Mouse (Mus musculus): ENCODE data around the gene Slain2.

Slain2 gene

DNA sequence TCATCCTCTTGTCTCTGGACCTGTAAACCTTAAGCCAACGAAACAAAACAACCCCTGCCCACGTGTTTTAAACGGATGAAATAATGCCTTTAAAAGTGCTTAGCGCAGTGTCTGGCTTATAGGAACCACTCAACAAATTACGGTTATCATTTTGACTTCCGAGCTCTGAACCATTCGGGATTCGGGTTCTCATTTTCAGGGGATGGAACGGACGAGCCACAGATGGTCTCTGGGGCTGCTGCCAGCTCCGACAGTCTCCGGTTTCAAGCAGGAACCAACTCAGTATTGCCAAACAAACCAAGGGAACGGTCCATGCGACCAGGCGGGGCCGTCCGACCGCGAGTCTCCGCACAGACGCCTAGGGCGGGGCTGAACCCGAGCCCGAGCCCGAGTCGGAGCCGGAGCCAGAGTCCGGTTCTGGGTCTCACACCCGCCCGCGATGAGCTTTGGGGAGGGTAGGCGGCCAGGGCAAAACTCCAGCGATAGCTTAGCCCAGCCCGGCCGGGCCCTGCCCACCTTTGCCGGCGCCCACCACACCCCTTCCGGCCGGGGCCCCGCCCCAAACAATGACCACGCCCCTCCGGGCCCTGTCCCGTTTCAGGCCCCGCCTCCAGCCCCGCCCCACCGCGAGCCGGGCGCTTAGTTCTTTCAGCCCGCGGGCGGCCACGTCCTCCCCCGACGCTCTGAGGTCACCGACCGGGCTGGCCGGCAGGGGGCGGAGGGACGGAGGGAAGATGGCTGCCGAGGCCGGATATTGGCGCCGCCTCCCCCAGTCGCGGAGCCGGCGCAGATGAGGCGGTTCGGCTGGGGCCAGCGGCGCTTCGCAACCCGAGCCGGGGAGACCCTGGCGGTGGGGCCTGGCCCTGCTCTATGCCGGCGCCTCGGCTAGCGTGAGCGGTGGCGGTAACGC is at the start of gene Slain2:
Gene Slain2 (plus strand): TSS at position 657 of the 910 bp plus-strand sequence.
- DNase-seq (ENCODE audit: low spot score) = peak; percentile 95

- DNase-seq (ENCODE audit: low spot score) = no peak
Observed at GRCm38 (mm10) chr5:72864654-72865178, 49.4 kb upstream of the Slain2 start.

- DNase-seq (ENCODE audit: low spot score) = no peak
Observed at GRCm38 (mm10) chr5:72866260-72866905, 47.7 kb upstream of the Slain2 start.

GRCm38 (mm10) chr5:72867036-72867672 is 47.0 kb upstream of the Slain2 start:
- no peak for DNase-seq (ENCODE audit: low spot score)

- peak; percentile 74 for DNase-seq (ENCODE audit: low spot score)
Observed at GRCm38 (mm10) chr5:72868091-72868875, 45.8 kb upstream of the Slain2 start, which contains the start of gene Tec. Tec (minus strand) TSS chr5:72868483.

DNA sequence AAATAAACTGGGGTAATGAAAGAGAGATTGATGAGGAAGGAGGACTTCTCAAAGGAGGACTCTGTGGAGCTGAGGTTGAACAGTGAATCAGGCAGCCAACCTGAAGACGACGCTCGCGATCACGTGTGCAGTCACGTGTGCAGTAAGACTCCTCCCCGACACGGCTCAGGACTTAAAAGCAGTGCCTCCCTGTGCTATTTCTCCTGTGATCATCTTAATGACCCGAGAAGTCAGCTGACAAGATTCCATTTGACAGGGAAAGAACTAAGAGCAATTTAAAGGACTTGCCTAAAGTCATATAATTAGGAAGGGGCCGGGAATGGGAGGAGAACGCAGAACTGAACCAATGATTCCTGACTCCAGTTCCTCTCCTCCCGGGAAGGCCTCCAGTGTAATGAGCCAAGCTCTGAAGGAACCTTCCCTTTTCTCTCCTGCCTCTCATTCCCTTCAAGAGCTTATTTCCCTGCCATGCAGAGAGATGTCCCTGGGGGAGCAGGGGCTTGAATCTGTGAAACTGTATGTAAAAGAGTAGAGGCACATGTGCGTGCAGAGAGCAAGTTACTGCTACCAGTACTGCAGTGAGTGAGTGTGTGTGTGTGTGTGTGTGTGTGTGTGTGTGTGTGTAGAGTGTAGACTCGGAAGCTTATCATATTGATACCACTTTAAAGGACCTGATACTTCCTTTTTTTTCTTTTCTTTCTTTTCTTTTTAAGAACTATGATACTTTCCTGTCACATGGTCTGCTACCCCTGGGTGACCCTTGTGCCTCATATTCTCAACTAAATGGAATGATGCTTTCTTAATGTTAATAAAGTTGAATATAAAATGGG is 44.1 kb upstream of the Slain2 start:
- DNase-seq (ENCODE audit: low spot score) = no peak

- DNase-seq (ENCODE audit: low spot score) = no peak
Observed at GRCm38 (mm10) chr5:72871114-72871513, 43.0 kb upstream of the Slain2 start.

DNA sequence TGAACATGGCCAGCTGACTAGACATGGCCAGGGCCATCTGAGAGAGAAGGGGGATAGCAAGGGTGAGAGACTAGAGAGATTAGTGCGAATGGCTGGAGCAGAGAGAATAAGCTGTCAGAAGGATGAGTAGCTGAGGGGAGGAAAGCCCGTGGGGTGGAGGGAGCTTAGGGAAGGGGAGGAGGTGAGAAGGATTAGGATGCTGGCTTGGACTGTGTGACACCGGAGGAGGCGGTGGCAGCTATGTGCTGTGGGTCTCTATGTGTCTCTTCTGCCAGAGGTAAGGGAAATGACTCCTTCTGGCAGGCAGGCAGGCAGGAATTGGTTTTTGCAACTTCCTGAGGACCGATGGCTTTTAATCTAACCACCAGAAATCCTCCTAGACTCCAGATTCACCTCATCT is 34.4 kb upstream of the Slain2 start:
- DNase-seq (ENCODE audit: low spot score) = no peak

GRCm38 (mm10) chr5:72881748-72882411 is 32.2 kb upstream of the Slain2 start:
- DNase-seq (ENCODE audit: low spot score) = no peak

DNA sequence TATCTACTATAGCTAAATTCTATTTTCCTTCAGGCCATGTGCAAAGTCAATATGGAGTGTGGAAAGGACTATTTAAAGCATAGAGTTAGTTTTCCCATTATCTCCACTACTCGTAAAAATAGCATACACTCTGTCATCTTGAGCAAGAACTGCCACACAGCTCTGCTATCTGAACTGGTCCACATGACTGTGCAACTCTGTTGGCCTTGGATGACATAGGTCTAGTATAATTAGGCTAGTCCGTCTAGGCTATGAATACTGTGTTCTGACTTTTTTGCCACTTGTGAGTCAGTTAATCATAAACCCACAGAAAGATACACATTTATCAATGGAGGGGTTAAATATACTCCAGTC is 31.7 kb upstream of the Slain2 start:
- DNase-seq (ENCODE audit: low spot score) = no peak

GRCm38 (mm10) chr5:72883706-72884105 is 30.4 kb upstream of the Slain2 start:
- DNase-seq (ENCODE audit: low spot score) = no peak

DNA sequence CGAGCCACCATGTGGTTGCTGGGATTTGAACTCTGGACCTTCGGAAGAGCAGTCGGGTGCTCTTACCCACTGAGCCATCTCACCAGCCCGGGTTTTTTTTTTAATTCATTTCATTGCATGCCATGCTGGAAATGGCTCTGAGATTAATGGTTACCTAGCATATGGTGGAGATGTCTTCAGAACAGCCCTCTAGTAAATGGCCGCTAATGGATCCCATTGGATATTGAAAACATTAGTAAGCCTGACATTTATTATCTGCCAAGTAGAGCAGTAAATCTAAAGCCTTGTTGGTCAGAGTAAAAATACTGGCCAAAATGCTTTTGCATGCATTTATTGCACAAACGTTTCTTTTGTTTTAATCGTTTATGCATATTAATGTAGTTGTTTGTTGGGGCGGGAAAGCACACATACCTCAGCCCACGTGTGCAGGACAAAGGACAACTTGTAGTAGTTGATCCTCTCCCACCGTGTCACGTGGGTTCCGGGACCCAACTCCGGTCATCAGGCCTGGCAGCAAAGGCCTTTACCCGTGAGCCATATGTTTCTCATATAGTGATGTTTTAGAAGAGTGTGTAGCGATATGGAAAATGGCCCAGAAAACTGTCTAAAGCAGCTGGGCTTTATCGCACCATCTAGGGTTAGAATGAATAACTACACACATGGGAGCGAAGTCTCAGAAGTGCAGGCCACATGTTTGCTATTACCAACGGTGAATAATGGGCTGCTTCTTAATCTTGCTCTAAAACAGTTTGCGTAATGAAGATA is 27.5 kb upstream of the Slain2 start:
- DNase-seq (ENCODE audit: low spot score) = no peak

GRCm38 (mm10) chr5:72888260-72888659 is 25.8 kb upstream of the Slain2 start:
- no peak for DNase-seq (ENCODE audit: low spot score)

GRCm38 (mm10) chr5:72891534-72891933 is 22.6 kb upstream of the Slain2 start:
- no peak for DNase-seq (ENCODE audit: low spot score)

- DNase-seq (ENCODE audit: low spot score) = no peak
Observed at GRCm38 (mm10) chr5:72893987-72894386, 20.1 kb upstream of the Slain2 start.

DNA sequence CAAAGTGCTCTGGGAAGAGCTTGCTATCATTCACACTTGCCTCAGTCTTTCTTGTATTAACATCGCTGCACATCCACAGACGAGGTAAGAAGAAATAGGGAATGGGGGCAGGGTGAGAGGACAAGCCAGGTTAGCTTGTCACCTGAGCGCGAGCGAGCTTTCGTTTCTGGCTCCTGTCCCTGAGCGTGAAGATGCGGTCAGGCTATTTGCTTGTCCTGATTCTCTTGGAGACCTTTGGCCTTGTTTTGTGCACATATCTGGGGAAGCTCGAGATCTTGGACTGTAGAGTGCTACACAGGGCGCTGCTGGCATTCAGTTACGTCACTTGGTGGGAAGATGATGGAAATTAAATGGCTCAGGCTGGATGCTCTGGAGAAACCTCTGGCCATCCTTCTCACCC is 18.8 kb upstream of the Slain2 start:
- DNase-seq (ENCODE audit: low spot score) = no peak

DNA sequence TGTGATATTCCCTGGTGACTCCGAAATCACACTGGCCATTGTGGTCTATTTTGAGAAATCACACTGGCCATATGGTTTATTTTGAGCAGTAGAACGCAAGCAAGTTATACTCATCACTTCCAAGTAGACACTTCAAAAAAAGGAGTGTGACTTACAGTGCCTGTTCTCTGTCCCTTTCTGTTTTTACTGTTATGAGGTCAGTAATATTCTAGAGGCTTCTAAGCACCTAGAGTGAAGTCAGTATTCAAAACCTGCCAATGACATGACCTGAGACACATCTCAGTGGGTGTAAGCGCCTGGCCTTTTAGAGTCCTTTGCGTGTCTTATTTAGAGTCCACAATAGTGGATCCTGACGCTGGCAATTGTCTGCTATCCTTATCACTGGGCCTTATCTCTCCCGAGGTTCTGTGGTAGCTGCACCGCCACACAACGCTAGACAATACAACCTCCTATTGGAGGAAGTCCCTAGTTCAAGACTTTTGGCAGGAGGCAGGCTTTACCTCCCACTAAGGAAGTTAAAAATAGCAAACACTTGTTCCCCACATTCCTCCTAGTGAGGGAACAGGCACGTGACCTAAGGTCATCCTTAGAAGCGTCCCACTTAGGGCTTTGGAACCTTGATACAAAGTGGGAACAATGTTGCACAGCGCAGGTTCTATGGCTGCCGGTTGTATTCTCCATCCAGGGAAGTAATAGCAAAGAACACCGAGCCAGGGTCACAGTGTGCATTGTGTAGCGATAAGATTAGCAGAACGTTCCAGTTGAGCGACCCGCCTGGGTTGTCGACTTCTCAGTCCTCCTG is 17.4 kb upstream of the Slain2 start:
- DNase-seq (ENCODE audit: low spot score) = no peak

- no peak for DNase-seq (ENCODE audit: low spot score)
Observed at GRCm38 (mm10) chr5:72897998-72898397, 16.1 kb upstream of the Slain2 start.

- DNase-seq (ENCODE audit: low spot score) = no peak
Observed at GRCm38 (mm10) chr5:72899255-72899654, 14.8 kb upstream of the Slain2 start.
